Mouse (Mus musculus) ES-E14 (cell line): Measurements from ENCODE around the gene Sp1. TPM values are rescaled to one million over a fixed set of nuclear protein-coding genes. Genes with fewer than 3 reads are reported as not detected.

Experiments
- DNase-seq: peaks from one replicate; pipeline ENCODE4 v3.0.0-alpha.2; 2013; ENCODE audit warnings: low read depth, low spot score
- H3K27ac ChIP-seq: 2 replicates; pipeline ENCODE4 v1.5.1; 2012; ENCODE audit warnings: low read depth, mild to moderate bottlenecking, low read length, moderate library complexity, mixed read lengths; ENCODE audit not compliant: poor library complexity, insufficient read depth, severe bottlenecking
- H3K36me3 ChIP-seq: 2 replicates; pipeline ENCODE4 v1.6.1; 2012; ENCODE audit warnings: mild to moderate bottlenecking, low read length, moderate library complexity, mixed read lengths; ENCODE audit not compliant: control insufficient read depth, poor library complexity, insufficient read depth, severe bottlenecking
- H3K4me1 ChIP-seq, 2 experiments: fragments of 150-350 bp in 1 of 2; sonication (generic) in 1 of 2; 2 replicates each; pipeline ENCODE4 v1.6.1; 2012; ENCODE audit warnings: low read length in 2 of 2, mild to moderate bottlenecking in 1 of 2, mixed read lengths in 1 of 2; ENCODE audit not compliant: control insufficient read depth in 2 of 2, insufficient read depth in 2 of 2, poor library complexity in 1 of 2
- H3K4me3 ChIP-seq, 2 experiments: fragments of 150-350 bp in 1 of 2; sonication (generic) in 1 of 2; 2 replicates each; pipeline ENCODE4 v1.5.1; 2012; ENCODE audit warnings: low read length in 2 of 2, low read depth in 1 of 2, mild to moderate bottlenecking in 1 of 2, mixed read lengths in 1 of 2; ENCODE audit not compliant: insufficient read depth in 1 of 2, poor library complexity in 1 of 2, severe bottlenecking in 1 of 2
- H3K9ac ChIP-seq: 2 replicates; pipeline ENCODE4 v1.6.1; 2012; ENCODE audit warnings: low read depth, mild to moderate bottlenecking, low read length, mixed read lengths; ENCODE audit not compliant: poor library complexity, insufficient read depth, severe bottlenecking
- H3K9me3 ChIP-seq: fragments of 150-350 bp; sonication (generic); 2 replicates; pipeline ENCODE4 v1.6.1; 2012; ENCODE audit warnings: low read depth, mild to moderate bottlenecking, low read length; ENCODE audit not compliant: control insufficient read depth, insufficient read depth
- CHD2 ChIP-seq: IDR thresholded peaks from 2 replicates; pipeline ENCODE4 v1.6.1; 2014; ENCODE audit warnings: mild to moderate bottlenecking, low read depth, low read length, inconsistent platforms
- HCFC1 ChIP-seq: IDR thresholded peaks from 2 replicates; pipeline ENCODE4 v1.6.1; 2012; ENCODE audit warnings: low read length, inconsistent platforms, borderline replicate concordance; ENCODE audit not compliant: insufficient read depth
- MAFK ChIP-seq: IDR thresholded peaks from 2 replicates; pipeline ENCODE4 v1.6.1; 2014; ENCODE audit warnings: mild to moderate bottlenecking, low read depth, low read length, inconsistent platforms; ENCODE audit not compliant: insufficient read depth
- ZC3H11A ChIP-seq: IDR thresholded peaks from 2 replicates; pipeline ENCODE4 v1.6.1; 2012; ENCODE audit warnings: low read depth, mild to moderate bottlenecking, inconsistent platforms, low read length, borderline replicate concordance
- ZNF384 ChIP-seq: IDR thresholded peaks from 2 replicates; pipeline ENCODE4 v1.6.1; 2012; ENCODE audit warnings: low read depth, low read length, inconsistent platforms
- in situ Hi-C, 2 experiments: fragments of 600-800 bp; cut with MboI; formaldehyde crosslinking; loops; one replicate each; pipeline ENCODE4 v1.15.1; 2025; ENCODE audit warnings: low sequenced_read_pairs in 2 of 2, inconsistent platforms in 1 of 2; ENCODE audit not compliant: unreplicated experiment in 2 of 2
- total RNA-seq: library from RNA; depleted of rRNA; stranded (reverse); fragments of 300-350 nt; gene quantifications from 2 replicates; pipeline ENCODE4 v1.2.3, GENCODE M21; 2012

The Sp1 gene
- total RNA-seq, 1 experiment: 93.4 TPM

GRCm38 (mm10) chr15:102401278-102401677 is 4.7 kb upstream of the Sp1 start:
- Histone ChIP-seq H3K4me3 (no peak overlapping the region), H3K9ac (peak overlapping the region; percentile 22; the same call in 1 of the 2 replicates), H3K9me3 (no peaks in the 10 kb centered on the region), H3K36me3 (no peaks in the 10 kb centered on the region), H3K27ac (peak overlapping the region; percentile 99), H3K4me1 (peaks cover 9 to 17% of the 10 kb centered on the region in 2 experiments)
- DNase-seq: no peak
- in situ Hi-C loops: no loop called here
- no peak for TF ChIP-seq CHD2
- no peak for TF ChIP-seq ZC3H11A
- no peak for TF ChIP-seq MAFK
- TF ChIP-seq ZNF384: no peak
- no peak for TF ChIP-seq HCFC1

GRCm38 (mm10) chr15:102402210-102402609 is 3.7 kb upstream of the Sp1 start:
- H3K4me3 ChIP-seq: no peak overlapping the region
- in situ Hi-C loops: no loop called here
- TF ChIP-seq HCFC1 (no peak), ZC3H11A (no peak), ZNF384 (no peak)
- H3K4me1 ChIP-seq: peaks cover 9 to 20% of the 10 kb centered on the region in 2 experiments
- no peak overlapping the region for H3K9ac ChIP-seq
- H3K27ac ChIP-seq: peak overlapping the region; percentile 99; the same call in 1 of the 2 replicates
- H3K36me3 ChIP-seq: no peaks in the 10 kb centered on the region
- no peaks in the 10 kb centered on the region for H3K9me3 ChIP-seq
- DNase-seq: no peak

- TF ChIP-seq MAFK: 0 out of 2 replicates have a peak, but pooled peaks have one; percentile 11
- TF ChIP-seq ZC3H11A: 0 out of 2 replicates have a peak, but pooled peaks have one; percentile 6
- TF ChIP-seq HCFC1: peak; percentile 73; the same call in 1 of the 2 replicates
- TF ChIP-seq ZNF384: no peak
- no peak for TF ChIP-seq CHD2
- H3K9me3 ChIP-seq: no peaks in the 10 kb centered on the region
- in situ Hi-C loops: no loop called here
- H3K4me1 ChIP-seq: peaks cover 14 to 19% of the 10 kb centered on the region in 2 experiments; a peak in 3 of 4 replicates
- no peak for DNase-seq
- H3K4me3 ChIP-seq: peak overlapping the region; percentile 78 to 88
- peaks cover 19% of the 10 kb centered on the region for H3K36me3 ChIP-seq
- H3K27ac ChIP-seq: peak overlapping the region; percentile 98
- peak overlapping the region; percentile 98 for H3K9ac ChIP-seq
These were observed 1.1 kb upstream of the Sp1 start for GRCm38 (mm10) chr15:102404608-102405488.

- peak overlapping the region; percentile 81 to 95 for H3K4me3 ChIP-seq
- peak overlapping the region; percentile 100 for H3K27ac ChIP-seq
- DNase-seq: peak; percentile 69
- H3K9ac ChIP-seq: peak overlapping the region; percentile 86
- TF ChIP-seq HCFC1: no peak; the same call in 1 of the 2 replicates
- TF ChIP-seq MAFK: no peak
- TF ChIP-seq ZNF384: no peak
- TF ChIP-seq CHD2: no peak
- TF ChIP-seq ZC3H11A: no peak
- H3K9me3 ChIP-seq: no peaks in the 10 kb centered on the region
- in situ Hi-C loops: no loop called here
- peaks cover 22% of the 10 kb centered on the region for H3K36me3 ChIP-seq
- peaks cover 12 to 15% of the 10 kb centered on the region in 2 experiments; a peak in 2 of 4 replicates for H3K4me1 ChIP-seq
These were observed 411 bp downstream of the Sp1 start for GRCm38 (mm10) chr15:102406196-102406911.
